Mouse (Mus musculus) kidney, postnatal 10 days (tissue): ENCODE results near the gene Pmpcb.

Experiments
- DNase-seq: peaks from one replicate; pipeline ENCODE4 v3.0.0; 2021; ENCODE audit warnings: mixed read lengths

The Pmpcb gene

DNA sequence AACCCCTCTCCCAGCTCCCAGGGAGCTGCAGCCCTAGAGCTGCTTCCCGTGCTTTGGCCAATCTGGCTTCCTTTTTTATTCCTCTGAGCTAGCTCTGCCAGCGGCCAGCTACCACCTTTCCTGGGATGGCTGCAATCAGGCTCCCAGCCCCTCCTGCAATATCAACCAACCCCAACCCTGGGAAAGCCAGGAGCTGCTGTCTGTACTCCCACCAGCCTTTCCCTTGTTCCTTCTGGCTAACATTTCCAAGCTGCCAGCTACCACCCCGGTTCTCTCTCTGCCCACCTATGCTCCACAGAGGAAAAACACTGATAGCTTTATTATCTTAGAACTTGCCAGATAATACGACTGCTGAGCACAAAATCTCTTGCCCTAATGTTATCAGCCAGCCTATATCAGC lies 67.9 kb downstream of the Pmpcb start:
- DNase-seq = no peak
